Mouse (Mus musculus) small intestine, adult 2 months (tissue): ENCODE results near the gene Tmem169. TPM values are rescaled to one million over a fixed set of nuclear protein-coding genes. Genes with fewer than 3 reads are reported as not detected.
"Not testable (repeated sequence)": the region's sequence is repeated elsewhere in the genome, so short reads cannot be mapped to it uniquely, and the experiment has no call there.

Experiments used
- H3K27ac ChIP-seq: fragments of 200-500 bp; 2 replicates; pipeline ENCODE4 v1.5.1; 2012; ENCODE audit warnings: low read depth, low read length, control low read depth, inconsistent platforms; ENCODE audit not compliant: insufficient read depth
- H3K27me3 ChIP-seq: fragments of 200-500 bp; 2 replicates; pipeline ENCODE4 v1.6.1; 2012; ENCODE audit warnings: mild to moderate bottlenecking, moderate library complexity, low read length, inconsistent platforms; ENCODE audit not compliant: control insufficient read depth, insufficient read depth
- H3K36me3 ChIP-seq: fragments of 200-500 bp; 2 replicates; pipeline ENCODE4 v1.6.1; 2012; ENCODE audit warnings: mild to moderate bottlenecking, low read length, control low read depth, inconsistent platforms; ENCODE audit not compliant: control insufficient read depth, insufficient read depth
- H3K4me1 ChIP-seq: fragments of 200-500 bp; 2 replicates; pipeline ENCODE4 v1.6.1; 2012; ENCODE audit warnings: low read length, inconsistent platforms, mixed read lengths; ENCODE audit not compliant: control insufficient read depth, insufficient read depth, insufficient read length
- H3K4me3 ChIP-seq: fragments of 200-500 bp; 2 replicates; pipeline ENCODE4 v1.5.1; 2012; ENCODE audit warnings: low read depth, mild to moderate bottlenecking, control low read depth, inconsistent platforms, low read length, moderate library complexity
- CTCF ChIP-seq: fragments of 200-500 bp; IDR thresholded peaks from 2 replicates; pipeline ENCODE4 v1.5.1; 2012; ENCODE audit warnings: low read depth, mild to moderate bottlenecking, control low read depth, inconsistent platforms, low read length, moderate library complexity, mixed read lengths; ENCODE audit not compliant: insufficient replicate concordance, insufficient read length; ENCODE audit errors: extremely low read depth
- POLR2A ChIP-seq: fragments of 200-500 bp; IDR thresholded peaks from 2 replicates; pipeline ENCODE4 v1.6.1; 2012; ENCODE audit warnings: low read depth, mild to moderate bottlenecking, control low read depth, inconsistent platforms, low read length, moderate library complexity
- WGBS: fragments of 180-500 bp; shearing (Covaris S2); methylation state at CpG from one replicate; pipeline ENCODE4 v1.1.7; 2018; 5-methylcytosine and 5-hydroxymethylcytosine counted together
- polyA plus RNA-seq: library from polyadenylated mRNA; depleted of rRNA; stranded (reverse); fragments of >200 nt; gene quantifications from 2 replicates; pipeline ENCODE4 v1.2.3, GENCODE M21; 2012

Gene Tmem169
- polyA plus RNA-seq, 1 experiment: 0.04 TPM

GRCm38 (mm10) chr1:72244317-72245036, 39.7 kb upstream of the Tmem169 start:
- 0 out of 2 replicates have a peak overlapping the region, but pooled peaks have one; percentile 8 for H3K27ac ChIP-seq
- TF ChIP-seq CTCF: no peak
- H3K4me1 ChIP-seq: no peaks in the 10 kb centered on the region
- 1% methylated on average over 12 of the region's 12 CpGs for WGBS
- no peak overlapping the region for H3K4me3 ChIP-seq
- H3K36me3 ChIP-seq: no peaks in the 10 kb centered on the region
- no peaks in the 10 kb centered on the region for H3K27me3 ChIP-seq

DNA sequence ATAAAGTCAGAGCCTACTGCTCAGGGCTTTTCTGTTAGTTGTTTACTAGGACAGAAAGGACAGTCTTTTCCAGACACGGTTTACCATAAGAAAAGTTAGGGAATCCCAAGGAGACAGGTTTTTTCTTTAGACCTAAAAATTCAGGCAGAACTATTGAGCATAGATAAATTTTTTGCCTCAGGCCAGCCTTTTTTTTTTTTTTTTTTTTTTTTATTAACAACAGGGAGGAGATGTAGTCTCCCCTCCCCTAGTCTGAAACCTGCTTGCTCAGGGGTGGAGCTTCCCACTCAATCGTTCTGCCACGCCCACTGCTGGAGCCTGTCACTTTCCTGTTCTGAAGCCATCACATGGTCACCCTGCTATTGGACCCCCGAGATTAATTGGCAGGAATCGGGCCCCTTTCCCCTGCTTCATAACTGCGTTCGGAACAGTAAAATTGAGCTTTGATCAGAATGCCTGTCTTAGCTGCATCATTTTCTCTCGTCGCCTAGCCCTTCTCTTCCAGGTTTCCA, 35.9 kb upstream of the Tmem169 start:
- WGBS: 61% methylated on average over 9 of the region's 9 CpGs

GRCm38 (mm10) chr1:72251806-72252205, 32.4 kb upstream of the Tmem169 start:
- TF ChIP-seq CTCF (no peak), POLR2A (no peak)
- no peaks in the 10 kb centered on the region for H3K36me3 ChIP-seq
- no peak overlapping the region for H3K27ac ChIP-seq
- H3K4me1 ChIP-seq: peaks cover 3% of the 10 kb centered on the region; the same call in 1 of the 2 replicates
- no peaks in the 10 kb centered on the region for H3K27me3 ChIP-seq
- 82% methylated on average over 1 of the region's 1 CpGs for WGBS
- H3K4me3 ChIP-seq: no peak overlapping the region

More for the DNA sequence above, 35.9 kb upstream of the Tmem169 start:
- not testable (repeated sequence) for H3K4me1 ChIP-seq, H3K4me3 ChIP-seq, H3K27ac ChIP-seq, H3K27me3 ChIP-seq, H3K36me3 ChIP-seq

DNA sequence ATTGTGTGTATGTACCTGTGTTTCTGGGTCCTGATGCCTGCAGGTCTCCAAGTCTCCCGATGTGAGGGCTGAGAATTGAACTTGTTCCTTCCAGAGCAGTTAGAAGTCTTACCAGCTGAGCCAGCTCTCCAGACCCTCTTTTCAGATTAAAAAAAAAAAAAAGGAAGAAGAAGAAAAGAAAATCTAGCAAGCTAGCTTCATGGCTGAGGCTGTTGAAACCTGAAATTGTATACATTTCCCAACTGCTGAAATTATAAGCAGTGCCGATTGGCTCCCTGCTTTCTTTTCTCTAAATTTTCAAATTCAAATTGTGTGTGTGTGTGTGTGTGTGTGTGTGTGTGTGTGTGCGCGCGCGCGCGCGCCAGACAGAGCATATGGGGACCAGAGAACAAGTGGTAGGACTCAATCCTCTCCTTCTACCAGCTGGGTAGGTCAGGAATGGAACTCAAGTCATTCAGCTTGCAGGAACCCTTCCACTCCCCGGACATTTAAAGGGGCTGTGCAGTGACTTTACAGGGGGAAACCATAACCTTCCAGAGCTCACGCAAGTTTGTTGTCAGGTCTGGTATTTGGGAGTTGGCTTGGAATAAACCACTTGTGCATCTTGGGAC, 30.2 kb upstream of the Tmem169 start:
- Histone ChIP-seq H3K4me1 (peaks cover 3% of the 10 kb centered on the region), H3K27me3 (no peaks in the 10 kb centered on the region), H3K36me3 (no peaks in the 10 kb centered on the region), H3K27ac (no peak overlapping the region), H3K4me3 (peak overlapping the region; percentile 76)
- 33% methylated on average over 11 of the region's 11 CpGs for WGBS
- TF ChIP-seq CTCF (no peak), POLR2A (no peak)

DNA sequence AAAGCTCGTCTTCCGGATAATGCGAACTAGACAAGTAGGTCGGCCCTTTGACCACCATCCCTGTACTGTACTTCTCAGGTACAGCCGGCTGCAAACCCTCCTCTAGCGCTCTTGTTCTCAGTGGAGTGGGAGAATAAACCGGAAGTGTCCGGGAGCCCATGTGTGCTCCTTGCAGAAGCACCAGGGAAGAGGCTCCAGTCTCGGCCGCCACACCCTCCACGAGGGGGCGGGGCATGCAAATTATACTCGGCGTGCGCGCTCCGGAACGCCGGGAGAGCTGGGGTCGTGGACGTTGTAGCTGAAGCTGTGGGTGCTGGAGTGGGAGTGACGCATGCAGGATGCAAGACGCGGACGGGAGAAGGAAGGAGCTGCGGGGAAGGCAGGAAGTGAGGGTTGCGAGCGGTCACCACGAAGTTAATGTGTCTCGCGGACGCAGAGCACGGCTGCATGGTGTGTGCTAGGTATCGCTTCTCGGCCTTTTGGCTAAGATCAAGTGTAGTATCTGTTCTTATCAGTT, 29.6 kb upstream of the Tmem169 start:
- no peak for TF ChIP-seq CTCF
- 0 out of 2 replicates have a peak, but pooled peaks have one; percentile 45 for TF ChIP-seq POLR2A

DNA sequence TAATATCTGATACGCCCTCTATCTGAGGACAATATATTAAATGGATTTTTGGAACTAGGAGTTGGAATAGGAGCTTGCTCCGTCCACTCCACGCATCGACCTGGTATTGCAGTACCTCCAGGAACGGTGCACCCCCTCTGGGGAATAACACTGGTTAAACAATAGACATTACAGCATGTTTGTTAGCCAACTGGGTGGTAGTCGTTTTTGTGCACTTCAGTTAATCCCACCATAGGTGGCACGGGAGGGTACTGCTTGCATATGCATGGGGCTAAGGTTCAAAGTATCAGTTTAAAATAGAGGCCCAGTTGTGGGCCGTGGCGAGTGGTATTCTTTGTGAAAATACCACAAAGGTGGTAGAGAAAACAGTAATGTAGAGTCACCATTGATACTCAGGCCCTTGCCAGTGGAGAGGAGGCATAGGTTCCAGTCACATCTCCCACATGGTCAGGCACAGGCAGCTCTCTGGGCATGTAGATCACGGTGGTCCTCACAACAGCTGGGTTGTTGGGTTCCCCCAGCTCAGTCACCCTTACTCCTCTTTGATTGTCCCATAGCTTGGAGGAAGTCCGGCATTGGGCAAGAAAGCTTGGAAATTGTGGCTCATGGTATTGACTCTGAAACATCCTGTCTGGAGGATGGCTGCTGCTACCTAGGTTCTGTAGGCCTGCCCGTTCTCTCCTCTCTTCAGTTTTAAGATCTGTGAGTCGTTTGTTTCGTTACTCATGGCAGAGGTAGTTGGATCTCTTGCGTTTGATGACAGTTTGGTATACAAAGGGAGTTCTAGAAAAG, 28.9 kb upstream of the Tmem169 start:
- Histone ChIP-seq H3K36me3 (no peaks in the 10 kb centered on the region), H3K4me3 (peak overlapping the region; percentile 76), H3K4me1 (peaks cover 3% of the 10 kb centered on the region), H3K27ac (0 out of 2 replicates have a peak overlapping the region, but pooled peaks have one; percentile 14), H3K27me3 (no peaks in the 10 kb centered on the region)
- 8% methylated on average over 15 of the region's 15 CpGs for WGBS
- no peak for TF ChIP-seq CTCF
- no peak for TF ChIP-seq POLR2A

More for the DNA sequence above, 29.6 kb upstream of the Tmem169 start:
- peak overlapping the region; percentile 84 for H3K27ac ChIP-seq
- H3K4me3 ChIP-seq: peak overlapping the region; percentile 76
- H3K27me3 ChIP-seq: no peaks in the 10 kb centered on the region
- no peaks in the 10 kb centered on the region for H3K36me3 ChIP-seq
- H3K4me1 ChIP-seq: peaks cover 3% of the 10 kb centered on the region
- under 1% methylated on average over 35 of the region's 35 CpGs for WGBS

- 48% methylated on average over 11 of the region's 11 CpGs for WGBS
- H3K4me1 ChIP-seq: peaks cover 3% of the 10 kb centered on the region
- no peak for TF ChIP-seq POLR2A
- H3K27me3 ChIP-seq: no peaks in the 10 kb centered on the region
- H3K27ac ChIP-seq: 0 out of 2 replicates have a peak overlapping the region, but pooled peaks have one; percentile 14
- H3K36me3 ChIP-seq: no peaks in the 10 kb centered on the region
- H3K4me3 ChIP-seq: no peak overlapping the region
Measured at GRCm38 (mm10) chr1:72255854-72256175, 28.4 kb upstream of the Tmem169 start.
